Mouse (Mus musculus) C3H10T1/2 (cell line): ENCODE data around the gene Nudt9. TPM values are rescaled to one million over a fixed set of nuclear protein-coding genes. Genes with fewer than 3 reads are reported as not detected.

Source experiments
- polyA plus RNA-seq, 2 experiments: library from polyadenylated mRNA; unstranded; fragments of >200 nt; fragmentation: generic; extraction: Trizol; gene quantifications; one replicate each; pipeline ENCODE4 v1.2.1; 2012; ENCODE audit warnings: missing spikeins in 2 of 2

Nudt9 gene
- polyA plus RNA-seq = 10 to 100 TPM; 63.9 to 79.7 TPM

DNA sequence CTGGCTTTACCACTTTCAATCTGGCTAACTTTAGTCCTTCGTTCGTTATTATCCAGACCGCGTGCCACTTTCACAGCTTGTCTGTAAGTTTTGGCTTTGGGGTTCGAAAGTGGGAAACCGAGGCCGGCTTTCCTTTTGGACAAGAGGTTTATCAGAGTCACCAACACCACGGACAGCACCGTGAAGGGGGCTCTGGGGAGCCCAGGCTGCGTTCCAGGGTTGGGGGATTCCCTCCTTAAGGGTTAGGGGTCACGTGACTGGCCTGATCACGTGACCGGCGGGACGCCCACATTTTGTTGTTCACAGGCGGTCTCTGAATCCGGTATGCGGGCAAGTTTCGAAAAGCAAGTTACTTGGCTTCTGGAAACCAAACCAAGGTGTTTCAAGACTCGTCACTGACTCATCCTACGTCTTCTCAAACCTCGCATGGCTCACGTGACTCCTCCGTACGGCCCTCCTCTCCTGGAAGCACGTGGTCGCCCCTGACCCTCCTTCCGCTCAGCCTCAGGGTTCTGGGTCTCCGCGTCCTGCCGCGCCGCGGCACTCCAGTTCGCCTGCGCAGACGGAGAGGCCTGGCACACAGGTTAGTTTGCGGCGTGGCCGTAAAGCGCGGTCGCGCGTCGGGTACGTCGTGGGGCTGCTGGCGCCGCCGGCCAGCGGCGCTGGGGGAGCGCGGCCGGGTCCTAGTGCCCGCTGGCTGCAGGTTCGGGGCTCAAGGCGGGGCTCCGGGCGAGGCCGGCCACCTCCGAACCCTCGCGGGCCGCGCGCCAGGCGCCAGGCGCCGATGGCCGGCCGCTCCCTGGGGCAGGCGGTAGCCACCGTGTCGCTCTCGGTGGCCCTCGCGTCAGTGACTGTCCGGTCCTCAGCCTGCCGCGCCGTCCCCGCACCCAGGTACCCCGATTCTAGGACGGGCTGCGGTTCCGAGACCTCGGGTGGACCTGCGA, at the start of gene Nudt9:
TSS of gene Nudt9 (plus strand) at position 51 of the 944 bp plus-strand sequence.

DNA sequence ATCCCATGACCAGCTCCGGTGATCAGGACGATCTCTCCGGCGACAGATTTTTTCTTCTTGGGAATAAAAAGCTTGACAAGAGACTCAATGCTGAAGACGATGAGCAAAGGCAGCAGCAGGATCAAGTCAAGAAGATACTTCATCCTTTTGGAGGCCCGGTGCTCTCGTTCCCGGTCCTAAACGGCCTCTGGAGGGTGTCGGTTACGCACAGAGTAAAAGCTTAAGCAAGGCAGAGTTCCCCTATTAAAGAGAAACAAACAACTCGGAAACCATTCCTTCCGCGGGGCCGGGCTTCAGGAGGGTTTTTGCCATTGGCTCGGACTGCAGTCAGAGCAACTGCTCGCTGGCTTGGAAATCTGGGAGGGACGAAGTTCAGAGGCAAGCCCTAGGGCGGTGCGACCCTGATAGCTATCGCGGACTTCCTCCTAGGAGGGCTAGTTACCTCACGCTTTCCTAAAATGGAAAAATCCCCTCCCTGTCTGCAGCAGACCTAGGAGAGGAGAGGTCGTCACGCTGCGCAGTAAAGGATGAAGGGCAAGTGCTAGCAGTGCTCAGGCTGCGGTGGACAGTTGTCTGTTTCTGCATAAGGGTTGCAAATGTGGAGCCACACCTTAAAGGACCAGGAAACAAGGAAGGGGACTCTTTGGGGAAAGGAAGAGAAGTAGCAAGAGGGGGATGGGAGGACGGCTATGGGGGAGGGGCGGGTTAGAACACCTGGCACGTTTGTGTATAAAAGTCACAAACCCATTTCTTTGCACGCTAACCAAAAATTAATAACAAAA, 24.3 kb upstream of the Nudt9 start, which contains the start of gene Hsd17b11:
TSS of gene Hsd17b11 (minus strand) at position 323 of the 782 bp plus-strand sequence.

DNA sequence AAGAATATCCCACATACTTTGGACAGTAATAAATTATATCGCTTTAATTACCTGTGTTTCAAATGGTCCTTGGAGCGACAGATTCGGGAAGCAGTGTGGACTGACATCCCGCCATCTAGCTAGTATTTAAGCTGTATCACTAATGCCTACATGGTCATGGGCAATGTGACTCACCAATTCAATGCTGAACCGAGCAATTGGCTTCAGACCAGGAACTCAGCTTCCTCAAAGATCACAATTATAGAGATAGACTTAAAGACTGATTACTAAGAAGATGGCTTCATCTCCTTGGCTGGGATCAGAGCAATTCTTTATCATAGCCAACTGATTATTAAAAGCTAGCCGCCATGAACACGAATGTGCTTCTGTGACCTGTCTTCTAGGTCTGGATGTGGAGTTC, 31.4 kb downstream of the Nudt9 start, which contains the start of gene Gm17660:
TSS of gene Gm17660 (minus strand) at position 101 of the 400 bp plus-strand sequence.

DNA sequence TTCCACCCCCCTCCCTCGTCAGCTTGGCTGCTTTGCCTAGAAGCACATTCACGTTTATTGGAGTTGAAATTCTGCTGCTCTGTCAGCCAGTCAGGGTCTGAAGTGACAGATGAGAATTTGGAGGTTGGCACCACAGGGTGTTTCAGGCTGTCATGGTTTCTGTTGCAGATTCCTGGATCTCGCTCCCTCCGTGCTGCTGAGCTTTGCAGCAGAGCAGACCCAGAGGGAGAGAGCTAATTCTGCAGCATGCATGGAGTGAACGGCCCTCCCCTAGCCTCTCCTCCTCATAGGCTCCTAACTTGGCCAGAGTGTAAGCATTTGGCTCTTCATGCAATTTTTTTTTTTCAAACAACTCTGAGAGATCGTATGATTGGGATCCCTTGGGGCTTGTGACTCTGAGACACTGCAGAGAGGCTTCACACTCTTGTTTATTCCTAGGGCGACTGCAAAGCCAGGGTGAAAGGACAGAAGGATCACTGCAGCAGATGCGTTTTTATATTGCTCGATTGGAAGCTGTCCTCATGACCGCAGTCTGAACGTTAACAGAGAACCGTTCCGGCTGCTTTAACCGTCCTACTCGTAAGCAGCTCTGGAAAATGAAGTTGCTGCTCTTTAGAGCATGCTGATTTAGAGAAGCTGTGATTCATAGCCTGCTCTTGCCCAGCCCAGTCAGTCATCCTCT, 67.5 kb downstream of the Nudt9 start, which contains the start of gene Sparcl1:
TSS of gene Sparcl1 (minus strand) at position 243 of the 682 bp plus-strand sequence.

Other genes starting within 250 kb of the Nudt9 start
- 1 to 10 TPM in 1 of 2 experiments, under 1 TPM in 1; 0.48 to 3.1 TPM for gene Klhl8, start 135.0 kb upstream of the Nudt9 start, polyA plus RNA-seq
- gene Hsd17b13, start 68.9 kb upstream of the Nudt9 start, polyA plus RNA-seq = not detected
- 10 to 100 TPM in 1 of 2 experiments, 1 to 10 TPM in 1; 6.2 to 49.9 TPM for gene Hsd17b11, start 24.4 kb upstream of the Nudt9 start, polyA plus RNA-seq
- not detected for gene Gm17660, start 31.3 kb downstream of the Nudt9 start, polyA plus RNA-seq
- gene Sparcl1, start 67.4 kb downstream of the Nudt9 start, polyA plus RNA-seq = 1 to 10 TPM in 1 of 2 experiments, under 1 TPM in 1; 0.02 to 9.1 TPM
- gene Dspp, start 124.4 kb downstream of the Nudt9 start, polyA plus RNA-seq = not detected
- 1 to 10 TPM in 1 of 2 experiments, under 1 TPM in 1; 0.04 to 1.8 TPM for gene Dmp1, start 156.3 kb downstream of the Nudt9 start, polyA plus RNA-seq